Mouse (Mus musculus) heart, postnatal 0 days (tissue): Measurements from ENCODE around the gene Cfl1.

Experiments used
- CTCF ChIP-seq: IDR thresholded peaks from 2 replicates; pipeline ENCODE4 v1.5.1; 2016; ENCODE audit warnings: antibody characterized with exemption, control low read depth, low read depth
- EP300 ChIP-seq: IDR thresholded peaks from 2 replicates; pipeline ENCODE4 v1.6.1; 2016; ENCODE audit warnings: antibody characterized with exemption, low read depth

GRCm38 (mm10) chr19:5475069-5475714, 15.1 kb upstream of the Cfl1 start:
- TF ChIP-seq CTCF = no peak
- TF ChIP-seq EP300 = no peak
